Mouse (Mus musculus) liver, adult 2 months (tissue): ENCODE data around the gene Sgpp1. TPM values are rescaled to one million over a fixed set of nuclear protein-coding genes. Genes with fewer than 3 reads are reported as not detected.

ENCODE experiments used
- DNase-seq: peaks from one replicate; pipeline ENCODE4 v3.0.0-alpha.2; 2011; ENCODE audit warnings: low read depth, low spot score; ENCODE audit errors: extremely low read depth
- H3K27ac ChIP-seq: fragments of 200-500 bp; replicated peaks from 2 replicates; pipeline ENCODE4 v1.5.1; 2012; ENCODE audit warnings: low read depth, mild to moderate bottlenecking, control low read depth, inconsistent platforms, low read length; ENCODE audit not compliant: insufficient read depth
- H3K27me3 ChIP-seq: fragments of 200-500 bp; 2 replicates; pipeline ENCODE4 v1.6.1; 2012; ENCODE audit warnings: mild to moderate bottlenecking, moderate library complexity, low read length, inconsistent platforms; ENCODE audit not compliant: control insufficient read depth, insufficient read depth
- H3K36me3 ChIP-seq: fragments of 200-500 bp; 2 replicates; pipeline ENCODE4 v1.6.1; 2012; ENCODE audit warnings: low read length, inconsistent platforms; ENCODE audit not compliant: control insufficient read depth, insufficient read depth
- H3K4me1 ChIP-seq: fragments of 200-500 bp; 2 replicates; pipeline ENCODE4 v1.6.1; 2011; ENCODE audit warnings: low read length; ENCODE audit not compliant: control insufficient read depth, insufficient read depth
- H3K4me3 ChIP-seq: fragments of 200-500 bp; 2 replicates; pipeline ENCODE4 v1.5.1; 2011; ENCODE audit warnings: low read depth, mild to moderate bottlenecking, control low read depth, low read length, moderate library complexity; ENCODE audit not compliant: insufficient read depth
- H3K79me2 ChIP-seq: fragments of 200-500 bp; 2 replicates; pipeline ENCODE4 v1.6.1; 2012; ENCODE audit warnings: inconsistent platforms, mild to moderate bottlenecking, low read length, moderate library complexity; ENCODE audit not compliant: control insufficient read depth, insufficient read depth
- H3K9ac ChIP-seq: fragments of 200-500 bp; 2 replicates; pipeline ENCODE4 v1.6.1; 2012; ENCODE audit warnings: low read depth, mild to moderate bottlenecking, control low read depth, inconsistent platforms, low read length
- CTCF ChIP-seq: fragments of 200-500 bp; IDR thresholded peaks from 2 replicates; pipeline ENCODE4 v1.5.1; 2011; ENCODE audit warnings: low read depth, low read length, control low read depth
- POLR2A ChIP-seq: fragments of 200-500 bp; IDR thresholded peaks from 2 replicates; pipeline ENCODE4 v1.6.1; 2011; ENCODE audit warnings: low read length, control low read depth; ENCODE audit not compliant: insufficient read depth; ENCODE audit errors: extremely low read depth
- WGBS: fragments of 180-500 bp; shearing (Covaris S2); methylation state at CpG from one replicate; pipeline ENCODE4 v1.1.7; 2018; 5-methylcytosine and 5-hydroxymethylcytosine counted together
- polyA plus RNA-seq: library from polyadenylated mRNA; depleted of rRNA; stranded (reverse); fragments of >200 nt; gene quantifications from 2 replicates; pipeline ENCODE4 v1.2.3, GENCODE M21; 2012
- total RNA-seq: library from RNA; depleted of rRNA; stranded (reverse); fragments of >200 nt; gene quantifications from 2 replicates; pipeline ENCODE4 v1.2.3, GENCODE M21; 2014

Gene Sgpp1
- total and polyA plus RNA-seq, 2 experiments = 36.1 to 42.8 TPM

DNA sequence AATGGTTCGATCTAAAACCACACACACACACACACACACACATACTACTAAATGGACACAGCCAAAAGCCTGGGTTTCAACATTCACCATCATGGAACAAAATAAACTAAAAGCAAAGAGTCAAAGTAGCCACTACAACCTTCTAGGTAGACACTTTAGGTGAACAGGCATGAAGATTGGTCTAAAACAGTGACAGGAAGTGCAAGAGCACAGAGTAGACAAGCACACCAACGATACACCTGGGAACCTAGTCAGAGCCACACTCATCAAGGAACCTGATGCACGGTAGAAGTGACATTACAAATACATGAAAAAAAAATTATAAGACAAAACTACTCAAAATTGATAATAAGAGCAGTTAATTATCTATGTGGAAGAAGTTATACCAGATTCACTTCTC, 4.0 kb downstream of the Sgpp1 start:
- no peak for DNase-seq
- H3K36me3 ChIP-seq = peaks cover 5% of the 10 kb centered on the region
- H3K27ac ChIP-seq = no peak overlapping the region
- peaks cover 32% of the 10 kb centered on the region; the same call in 1 of the 2 replicates for H3K79me2 ChIP-seq
- TF ChIP-seq CTCF (no peak), POLR2A (no peak)
- no peak overlapping the region for H3K9ac ChIP-seq
- no peaks in the 10 kb centered on the region for H3K27me3 ChIP-seq
- WGBS = 74% methylated on average over 3 of the region's 3 CpGs
- no peak overlapping the region for H3K4me3 ChIP-seq
- peaks cover 11% of the 10 kb centered on the region for H3K4me1 ChIP-seq

DNA sequence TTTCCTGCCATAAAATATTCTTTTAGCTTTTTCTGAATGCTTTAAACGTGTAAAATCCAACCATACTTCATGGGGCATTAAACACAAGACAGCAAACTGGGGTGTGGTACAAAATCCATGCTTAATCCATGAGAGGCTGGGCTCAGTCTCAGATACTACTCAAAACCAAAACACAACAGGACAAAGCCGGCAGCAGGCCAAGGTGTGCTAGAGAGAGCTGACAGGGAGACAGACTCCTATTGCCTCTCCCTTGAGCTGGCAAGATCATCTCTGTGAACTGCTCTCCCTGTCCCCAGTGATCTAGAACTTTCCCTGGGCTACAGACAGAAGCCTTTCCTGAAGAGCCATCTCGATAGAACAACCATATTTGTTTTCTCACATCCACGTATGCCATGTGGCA, 5.1 kb downstream of the Sgpp1 start:
- Histone ChIP-seq H3K27ac (peak overlapping the region; percentile 22; the same call in 1 of the 2 replicates), H3K36me3 (peaks cover 5% of the 10 kb centered on the region), H3K79me2 (peaks cover 39% of the 10 kb centered on the region; the same call in 1 of the 2 replicates), H3K4me1 (peaks cover 15% of the 10 kb centered on the region), H3K27me3 (no peaks in the 10 kb centered on the region), H3K9ac (no peak overlapping the region), H3K4me3 (no peak overlapping the region)
- TF ChIP-seq POLR2A (no peak), CTCF (no peak)
- 57% methylated on average over 4 of the region's 4 CpGs for WGBS
- DNase-seq = peak; percentile 64

DNA sequence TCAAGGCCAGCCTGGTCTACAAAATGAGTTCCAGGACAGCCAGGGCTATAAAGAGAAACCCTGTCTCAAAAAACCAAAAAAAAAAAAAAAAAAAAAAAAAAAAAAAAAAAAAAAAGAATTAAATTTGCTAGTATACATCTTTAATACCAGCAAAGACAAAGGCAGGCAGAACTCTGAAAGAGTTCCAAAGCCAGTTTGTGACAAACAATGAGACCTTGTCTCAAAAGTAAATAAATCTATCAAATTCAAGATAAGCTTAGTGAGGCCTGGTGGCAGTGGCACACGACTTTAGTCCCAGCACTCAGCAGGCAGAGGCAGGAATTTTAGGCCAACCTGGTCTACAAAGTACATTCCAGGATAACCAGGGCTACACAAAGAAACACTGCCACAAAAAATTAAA, 5.7 kb downstream of the Sgpp1 start:
- H3K9ac ChIP-seq = no peak overlapping the region
- H3K4me1 ChIP-seq = peaks cover 15% of the 10 kb centered on the region
- H3K27me3 ChIP-seq = no peaks in the 10 kb centered on the region
- TF ChIP-seq CTCF (no peak), POLR2A (no peak)
- peaks cover 5% of the 10 kb centered on the region for H3K36me3 ChIP-seq
- DNase-seq = peak; percentile 63
- H3K4me3 ChIP-seq = no peak overlapping the region
- H3K79me2 ChIP-seq = peaks cover 42% of the 10 kb centered on the region; the same call in 1 of the 2 replicates
- WGBS = 7% methylated on average over 1 of the region's 1 CpGs
- no peak overlapping the region for H3K27ac ChIP-seq

DNA sequence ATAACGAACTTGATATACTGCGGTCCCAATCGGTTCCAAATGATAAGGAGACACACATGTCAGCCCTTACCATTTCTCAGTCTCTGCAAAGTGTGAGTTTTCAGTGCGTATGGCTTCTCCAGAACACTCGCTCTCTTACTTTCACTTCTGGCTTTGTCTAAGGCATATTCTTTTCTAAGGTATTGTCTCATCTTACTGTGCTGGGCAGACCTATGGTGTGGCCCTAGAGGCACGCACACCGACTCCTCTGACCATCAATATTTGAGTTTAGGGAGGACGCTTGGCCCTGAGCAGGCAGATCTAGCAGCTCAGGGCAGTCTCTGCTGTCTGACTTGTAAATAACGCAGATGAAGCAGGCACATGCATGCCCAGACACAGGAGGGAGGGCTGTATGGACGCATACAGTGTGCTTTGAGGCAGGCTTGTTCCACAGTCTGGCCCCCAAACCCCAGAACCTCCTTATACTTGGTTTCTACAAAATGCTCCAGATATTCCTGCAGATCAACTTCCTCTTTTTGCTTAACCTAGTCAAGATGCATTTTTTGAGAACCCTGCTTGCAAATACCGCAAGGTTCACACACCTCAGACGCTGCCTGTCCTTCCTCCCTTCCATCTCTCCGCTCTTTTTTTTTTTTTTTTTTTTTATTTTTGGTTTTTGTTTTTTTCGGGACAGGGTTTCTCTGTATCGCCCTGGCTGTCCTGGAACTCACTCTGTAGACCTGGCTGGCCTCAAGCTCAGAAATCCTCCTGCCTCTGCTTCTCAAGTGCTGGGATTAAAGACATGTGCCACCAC, 8.0 kb downstream of the Sgpp1 start:
- DNase-seq = no peak
- Histone ChIP-seq H3K4me1 (peaks cover 13% of the 10 kb centered on the region; the same call in 1 of the 2 replicates), H3K79me2 (peaks cover 48% of the 10 kb centered on the region; the same call in 1 of the 2 replicates), H3K9ac (peak overlapping the region; percentile 57), H3K27ac (peak overlapping the region; percentile 74; the same call in 1 of the 2 replicates), H3K27me3 (no peaks in the 10 kb centered on the region), H3K4me3 (no peak overlapping the region), H3K36me3 (peaks cover 5% of the 10 kb centered on the region)
- TF ChIP-seq CTCF (no peak), POLR2A (no peak)
- 71% methylated on average over 14 of the region's 15 CpGs for WGBS

DNA sequence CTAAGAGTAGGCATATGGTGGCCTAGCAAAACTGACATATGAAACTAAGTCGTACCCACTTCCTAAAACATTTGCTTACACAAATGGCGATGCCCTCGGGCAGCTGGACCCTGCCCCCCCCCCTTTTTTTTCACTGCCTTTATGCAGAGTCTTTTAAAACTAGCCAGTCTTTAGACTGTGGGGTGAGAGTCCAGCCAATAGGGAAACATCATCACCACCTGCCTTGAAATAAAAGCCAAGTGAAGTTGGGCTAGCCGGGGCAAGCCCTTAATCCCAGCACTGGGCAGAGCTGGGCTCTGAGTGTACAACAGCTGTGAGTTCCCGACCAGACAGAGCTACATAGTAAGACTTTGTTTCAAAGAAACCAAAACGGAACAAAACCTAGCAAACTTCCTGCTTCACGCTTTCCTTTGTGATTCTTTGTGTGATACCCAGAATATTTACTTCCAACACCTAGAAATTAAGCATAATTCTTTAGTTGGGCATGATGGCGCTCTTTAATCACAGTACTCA, 9.1 kb downstream of the Sgpp1 start:
- no peak overlapping the region for H3K4me3 ChIP-seq
- no peaks in the 10 kb centered on the region for H3K27me3 ChIP-seq
- 55% methylated on average over 8 of the region's 8 CpGs for WGBS
- no peak for TF ChIP-seq POLR2A
- no peak for TF ChIP-seq CTCF
- no peak overlapping the region for H3K9ac ChIP-seq
- H3K4me1 ChIP-seq = peaks cover 12% of the 10 kb centered on the region; the same call in 1 of the 2 replicates
- peaks cover 7% of the 10 kb centered on the region for H3K36me3 ChIP-seq
- peak; percentile 69 for DNase-seq
- 0 out of 2 replicates have a peak overlapping the region, but pooled peaks have one; percentile 23 for H3K27ac ChIP-seq
- H3K79me2 ChIP-seq = peaks cover 45% of the 10 kb centered on the region; the same call in 1 of the 2 replicates
